Mouse (Mus musculus) ES-E14 (cell line): ENCODE measurements at regions not wholly inside any gene's neighbourhood (a gene's known extent, or its start where the extent isn't known, plus 50 kb on each side); places are given as distances from the start of the nearest gene placed in this dataset.

Experiments
- CHD2 ChIP-seq: IDR thresholded peaks from 2 replicates; pipeline ENCODE4 v1.6.1; 2014; ENCODE audit warnings: mild to moderate bottlenecking, low read depth, low read length, inconsistent platforms
- HCFC1 ChIP-seq: IDR thresholded peaks from 2 replicates; pipeline ENCODE4 v1.6.1; 2012; ENCODE audit warnings: low read length, inconsistent platforms, borderline replicate concordance; ENCODE audit not compliant: insufficient read depth
- ZC3H11A ChIP-seq: IDR thresholded peaks from 2 replicates; pipeline ENCODE4 v1.6.1; 2012; ENCODE audit warnings: low read depth, mild to moderate bottlenecking, inconsistent platforms, low read length, borderline replicate concordance

- no peak for TF ChIP-seq CHD2
- TF ChIP-seq ZC3H11A, result no peak
- no peak for TF ChIP-seq HCFC1
These were observed 189.5 kb upstream of the Onecut1 start for GRCm38 (mm10) chr9:74672261-74672660.
